Mouse (Mus musculus): ENCODE measurements at regions not wholly inside any gene's neighbourhood (a gene's known extent, or its start where the extent isn't known, plus 50 kb on each side); places are given as distances from the start of the nearest gene placed in this dataset.

DNA sequence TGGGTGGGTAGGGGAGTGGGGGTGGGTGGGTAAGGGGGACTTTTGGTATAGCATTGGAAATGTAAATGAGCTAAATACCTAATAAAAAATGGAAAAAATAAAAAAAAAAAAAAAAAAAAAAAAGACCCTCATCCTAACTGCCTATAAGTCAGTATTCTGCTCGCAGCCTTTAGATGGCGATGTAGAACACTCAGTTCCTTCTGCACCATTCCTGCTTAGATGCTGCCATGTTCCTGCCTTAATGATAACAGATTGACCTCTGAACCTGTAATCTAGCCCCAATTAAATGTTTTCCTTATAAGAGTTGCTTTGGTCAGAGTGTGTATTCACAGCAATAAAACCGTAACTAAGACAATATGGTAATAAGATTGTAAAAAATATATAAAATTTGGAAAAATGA is 105.1 kb downstream of the Gm5152 start:
- TF ChIP-seq POLR2AphosphoS2 (IDR thresholded peaks at IDR 0.05; ENCODE audit: low read depth, low read length): no peak
- no peak for TF ChIP-seq POLR2A (IDR thresholded peaks at IDR 0.05; ENCODE audit: low read depth, low read length)
- no peak for TF ChIP-seq TCF12 (IDR thresholded peaks at IDR 0.05; ENCODE audit: low read depth, low read length)
- TF ChIP-seq USF1 (IDR thresholded peaks at IDR 0.05; ENCODE audit: low read depth, low read length): no peak
- TF ChIP-seq MAX (IDR thresholded peaks at IDR 0.05; ENCODE audit: low read length): no peak
- TF ChIP-seq TBP (conservative IDR thresholded peaks at IDR 0.05; ENCODE audit: low read depth, low read length): no peak
- TF ChIP-seq USF2 (conservative IDR thresholded peaks at IDR 0.05; ENCODE audit: low read depth, low read length): no peak
- no peak for TF ChIP-seq IRF4 (IDR thresholded peaks at IDR 0.05; ENCODE audit: low read depth, low read length)
- peak in 1 of 2 experiments; percentile 37; a peak in 2 of 4 replicates for TF ChIP-seq CTCF (conservative IDR thresholded peaks at IDR 0.05 in 1 of 2, IDR thresholded peaks at IDR 0.05 in 1 of 2; ENCODE audit: low read depth in 2 of 2, low read length in 2 of 2)

All from CH12.LX (cell line).